Mouse (Mus musculus) MEL (cell line): ENCODE data around the gene Cacna1c. TPM values are rescaled to one million over a fixed set of nuclear protein-coding genes. Genes with fewer than 3 reads are reported as not detected.

Experiments
- DNase-seq: peaks from one replicate; pipeline ENCODE4 v3.0.0; 2011; ENCODE audit warnings: low read depth, low spot score
- H3K27ac ChIP-seq: 2 replicates; pipeline ENCODE4 v1.5.1; 2012; ENCODE audit warnings: low read depth, mild to moderate bottlenecking, control low read depth, low read length, moderate library complexity; ENCODE audit not compliant: control insufficient read depth
- H3K27me3 ChIP-seq, 2 experiments: fragments of 150-350 bp in 1 of 2; sonication (generic) in 1 of 2; 2 replicates each; pipeline ENCODE4 v1.6.1; 2012; ENCODE audit warnings: low read length in 2 of 2, mild to moderate bottlenecking in 2 of 2, improper control_type of control experiment in 1 of 2, moderate library complexity in 1 of 2; ENCODE audit not compliant: insufficient read depth in 2 of 2, control insufficient read depth in 1 of 2
- H3K36me3 ChIP-seq, 2 experiments: 2 replicates each; pipeline ENCODE4 v1.6.1; 2012 to 2014; ENCODE audit warnings: low read length in 2 of 2, improper control_type of control experiment in 1 of 2, inconsistent platforms in 1 of 2, mild to moderate bottlenecking in 1 of 2; ENCODE audit not compliant: insufficient read depth in 2 of 2, control insufficient read depth in 1 of 2
- H3K4me1 ChIP-seq, 2 experiments: fragments of 150-350 bp in 1 of 2; sonication (generic) in 1 of 2; 2 replicates each; pipeline ENCODE4 v1.6.1; 2012; ENCODE audit warnings: low read length in 2 of 2, improper control_type of control experiment in 1 of 2, mild to moderate bottlenecking in 1 of 2; ENCODE audit not compliant: insufficient read depth in 2 of 2, control insufficient read depth in 1 of 2
- H3K4me3 ChIP-seq, 2 experiments: fragments of 150-350 bp in 1 of 2; sonication (generic) in 1 of 2; 2 replicates each; pipeline ENCODE4 v1.5.1; 2012; ENCODE audit warnings: low read depth in 2 of 2, low read length in 2 of 2, mild to moderate bottlenecking in 2 of 2, moderate library complexity in 2 of 2, control low read depth in 1 of 2, improper control_type of control experiment in 1 of 2; ENCODE audit not compliant: control insufficient read depth in 1 of 2, insufficient read depth in 1 of 2
- H3K79me2 ChIP-seq: 2 replicates; pipeline ENCODE4 v1.6.1; 2012; ENCODE audit warnings: mild to moderate bottlenecking, low read length, moderate library complexity; ENCODE audit not compliant: control insufficient read depth, poor library complexity, insufficient read depth
- H3K9ac ChIP-seq: 2 replicates; pipeline ENCODE4 v1.6.1; 2012; ENCODE audit warnings: low read depth, mild to moderate bottlenecking, control low read depth, low read length, moderate library complexity; ENCODE audit not compliant: control insufficient read depth, poor library complexity, severe bottlenecking
- H3K9me3 ChIP-seq: fragments of 150-350 bp; sonication (generic); replicated peaks from 2 replicates; pipeline ENCODE4 v1.6.1; 2012; ENCODE audit warnings: mild to moderate bottlenecking, low read length, improper control_type of control experiment, moderate library complexity; ENCODE audit not compliant: insufficient read depth
- ELF1 ChIP-seq: IDR thresholded peaks from 2 replicates; pipeline ENCODE4 v1.6.1; 2014; ENCODE audit warnings: low read depth, mild to moderate bottlenecking, inconsistent platforms, low read length, improper control_type of control experiment, moderate library complexity
- EP300 ChIP-seq, 2 experiments: IDR thresholded peaks; 2 replicates each; pipeline ENCODE4 v1.6.1; 2011; ENCODE audit warnings: improper control_type of control experiment in 2 of 2, low read length in 2 of 2, low read depth in 1 of 2, mild to moderate bottlenecking in 1 of 2
- ETS1 ChIP-seq: IDR thresholded peaks from 2 replicates; pipeline ENCODE4 v1.6.1; 2012; ENCODE audit warnings: low read depth, mild to moderate bottlenecking, inconsistent platforms, low read length, improper control_type of control experiment, moderate library complexity
- GABPA ChIP-seq: IDR thresholded peaks from 2 replicates; pipeline ENCODE4 v1.6.1; 2012; ENCODE audit warnings: low read depth, mild to moderate bottlenecking, inconsistent platforms, low read length, improper control_type of control experiment, moderate library complexity
- HCFC1 ChIP-seq: IDR thresholded peaks from 2 replicates; pipeline ENCODE4 v1.6.1; 2012; ENCODE audit warnings: low read depth, mild to moderate bottlenecking, inconsistent platforms, low read length, improper control_type of control experiment, moderate library complexity
- KAT2A ChIP-seq: conservative IDR thresholded peaks from 2 replicates; pipeline ENCODE4 v1.6.1; 2012; ENCODE audit warnings: low read depth, low read length, improper control_type of control experiment, inconsistent platforms
- MAX ChIP-seq: IDR thresholded peaks from 2 replicates; pipeline ENCODE4 v1.6.1; 2011; ENCODE audit warnings: low read length, improper control_type of control experiment
- NELFE ChIP-seq: IDR thresholded peaks from 2 replicates; pipeline ENCODE4 v1.6.1; 2011; ENCODE audit warnings: low read depth, low read length, improper control_type of control experiment
- NRF1 ChIP-seq: IDR thresholded peaks from 2 replicates; pipeline ENCODE4 v1.6.1; 2014; ENCODE audit warnings: low read depth, mild to moderate bottlenecking, inconsistent platforms, low read length, improper control_type of control experiment, moderate library complexity; ENCODE audit not compliant: poor library complexity, insufficient read depth, severe bottlenecking
- POLR2A ChIP-seq, 2 experiments: IDR thresholded peaks; 2 replicates each; pipeline ENCODE4 v1.6.1; 2011 to 2012; ENCODE audit warnings: low read length in 2 of 2, mild to moderate bottlenecking in 2 of 2, control low read depth in 1 of 2, improper control_type of control experiment in 1 of 2, low read depth in 1 of 2, moderate library complexity in 1 of 2; ENCODE audit not compliant: control insufficient read depth in 1 of 2, insufficient read depth in 1 of 2, poor library complexity in 1 of 2
- POLR2AphosphoS2 ChIP-seq: IDR thresholded peaks from 2 replicates; pipeline ENCODE4 v1.6.1; 2011; ENCODE audit warnings: low read length, improper control_type of control experiment
- RAD21 ChIP-seq: IDR thresholded peaks from 2 replicates; pipeline ENCODE4 v1.6.1; 2011; ENCODE audit warnings: mild to moderate bottlenecking, low read depth, low read length, improper control_type of control experiment
- RCOR1 ChIP-seq: IDR thresholded peaks from 2 replicates; pipeline ENCODE4 v1.6.1; 2012; ENCODE audit warnings: low read depth, mild to moderate bottlenecking, inconsistent platforms, low read length, improper control_type of control experiment
- SMC3 ChIP-seq: IDR thresholded peaks from 2 replicates; pipeline ENCODE4 v1.6.1; 2011; ENCODE audit warnings: low read depth, low read length, improper control_type of control experiment
- TBP ChIP-seq: IDR thresholded peaks from 2 replicates; pipeline ENCODE4 v1.8.0; 2011; ENCODE audit warnings: low read depth, low read length, improper control_type of control experiment
- USF2 ChIP-seq, 2 experiments: IDR thresholded peaks; 2 replicates each; pipeline ENCODE4 v1.6.1; 2011 to 2012; ENCODE audit warnings: improper control_type of control experiment in 2 of 2, low read length in 2 of 2, borderline replicate concordance in 1 of 2, inconsistent platforms in 1 of 2, low read depth in 1 of 2, mild to moderate bottlenecking in 1 of 2; ENCODE audit not compliant: insufficient read depth in 1 of 2
- ZMIZ1 ChIP-seq: IDR thresholded peaks from 2 replicates; pipeline ENCODE4 v1.6.1; 2012; ENCODE audit warnings: low read depth, mild to moderate bottlenecking, inconsistent platforms, low read length, improper control_type of control experiment, moderate library complexity
- ZNF384 ChIP-seq: IDR thresholded peaks from 2 replicates; pipeline ENCODE4 v1.6.1; 2012; ENCODE audit warnings: low read depth, mild to moderate bottlenecking, inconsistent platforms, low read length, improper control_type of control experiment
- polyA plus RNA-seq, 2 experiments: library from polyadenylated mRNA; stranded (reverse) in 1 of 2; unstranded in 1 of 2; fragments of >175 nt in 1 of 2; fragments of >200 nt in 1 of 2; gene quantifications; 2 replicates each; pipeline versions ENCODE4 v1.2.1 to v1.2.4; 2012; ENCODE audit warnings: low replicate concordance in 2 of 2, low read depth in 1 of 2; ENCODE audit not compliant: insufficient read length in 2 of 2, insufficient read depth in 1 of 2, missing spikeins in 1 of 2
- total RNA-seq: library from RNA; depleted of rRNA; stranded (reverse); fragments of 300-350 nt; gene quantifications from 2 replicates; pipeline ENCODE4 v1.2.3, GENCODE M21; 2012

Cacna1c gene
- total and polyA plus RNA-seq, 3 experiments = 3.4 to 4.4 TPM; not detected in 1

DNA sequence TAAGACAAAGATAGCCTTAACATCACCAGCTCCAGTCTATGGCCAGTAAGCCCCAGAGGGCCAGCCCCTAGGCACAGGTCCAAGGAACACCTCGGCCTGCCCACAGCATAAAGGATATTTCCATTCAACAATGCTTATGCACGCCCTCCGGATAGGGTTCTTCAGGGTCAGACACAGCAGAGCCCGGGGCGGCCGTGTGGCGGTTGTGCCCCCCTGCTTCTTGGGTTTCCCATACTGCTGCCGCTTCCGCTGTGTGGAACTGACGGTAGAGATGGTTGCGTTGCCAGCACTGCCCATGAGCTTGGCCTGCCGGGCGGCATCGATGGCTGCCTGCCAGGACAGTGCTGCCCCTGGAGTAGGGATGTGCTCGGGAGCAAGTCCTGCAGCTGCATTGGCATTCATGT, 139.1 kb downstream of the Cacna1c start:
- Histone ChIP-seq H3K36me3 (no peaks in the 10 kb centered on the region), H3K9me3 (no peaks in the 10 kb centered on the region), H3K27ac (no peak overlapping the region), H3K79me2 (no peaks in the 10 kb centered on the region), H3K27me3 (peaks cover 3 to 5% of the 10 kb centered on the region in 2 experiments; a peak in 3 of 4 replicates), H3K4me3 (no peak overlapping the region), H3K4me1 (no peaks in the 10 kb centered on the region), H3K9ac (no peak overlapping the region)
- no peak for TF ChIP-seq NRF1
- DNase-seq = no peak

DNA sequence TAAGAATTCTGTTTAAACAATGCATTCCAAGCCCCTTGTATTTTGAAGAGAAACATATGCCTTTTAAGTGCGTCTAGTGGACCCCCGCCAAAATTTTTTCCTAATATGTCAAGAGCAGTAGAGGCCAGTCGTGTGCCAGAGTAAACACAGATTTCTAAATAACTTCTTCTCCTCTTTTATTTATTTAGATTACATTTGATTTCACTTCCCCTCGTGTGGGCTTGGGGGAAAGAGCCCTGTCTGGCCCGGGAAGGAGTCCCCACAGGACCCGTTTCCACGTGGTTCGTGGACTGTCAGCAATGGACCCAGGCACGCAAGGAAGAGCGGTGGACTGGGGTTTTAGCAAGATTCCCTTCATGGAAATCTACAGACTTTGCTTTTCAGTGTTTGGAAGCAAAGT, 143.4 kb downstream of the Cacna1c start:
- TF ChIP-seq ZNF384 (no peak), ELF1 (no peak), USF2 (IDR thresholded peaks at IDR 0.05; ENCODE audit: borderline replicate concordance in 1 of 2, insufficient read depth in 1 of 2, low read depth in 1 of 2, low read length in 2 of 2) (no peak), ZMIZ1 (no peak)
- Histone ChIP-seq H3K4me1 (no peaks in the 10 kb centered on the region), H3K27ac (no peak overlapping the region), H3K9me3 (no peaks in the 10 kb centered on the region), H3K27me3 (peaks cover 5 to 8% of the 10 kb centered on the region in 2 experiments), H3K9ac (no peak overlapping the region), H3K79me2 (no peaks in the 10 kb centered on the region), H3K36me3 (no peaks in the 10 kb centered on the region), H3K4me3 (no peak overlapping the region)
- no peak for DNase-seq

DNA sequence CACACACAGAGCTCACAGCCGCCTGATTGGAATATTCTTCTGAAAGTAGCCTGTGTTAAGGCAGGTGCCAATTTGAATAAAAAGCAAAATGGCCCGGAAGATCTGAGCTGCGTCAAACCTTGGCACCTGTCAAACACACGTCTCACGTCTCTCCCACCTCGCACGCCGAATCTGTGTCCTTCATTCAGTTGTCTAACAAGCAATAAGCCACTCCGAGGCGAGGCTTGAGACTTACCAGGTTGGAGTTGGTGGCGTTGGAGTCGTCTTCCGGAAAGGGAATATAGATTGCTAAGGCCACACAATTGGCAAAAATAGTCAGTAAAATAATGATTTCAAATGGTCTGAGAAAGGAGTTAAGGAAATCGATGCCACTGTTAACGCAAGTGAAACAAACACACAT, 143.9 kb downstream of the Cacna1c start:
- Histone ChIP-seq H3K9me3 (no peaks in the 10 kb centered on the region), H3K27me3 (peaks cover 5 to 8% of the 10 kb centered on the region in 2 experiments), H3K9ac (no peak overlapping the region), H3K27ac (no peak overlapping the region), H3K4me1 (no peaks in the 10 kb centered on the region), H3K36me3 (no peaks in the 10 kb centered on the region), H3K4me3 (no peak overlapping the region), H3K79me2 (no peaks in the 10 kb centered on the region)
- TF ChIP-seq EP300 (IDR thresholded peaks at IDR 0.05; ENCODE audit: low read depth in 1 of 2, low read length in 2 of 2) = no peak
- no peak for TF ChIP-seq NRF1
- no peak for TF ChIP-seq ZMIZ1
- TF ChIP-seq MAX = no peak
- TF ChIP-seq POLR2A (IDR thresholded peaks at IDR 0.05; ENCODE audit: control insufficient read depth in 1 of 2, insufficient read depth in 1 of 2, low read depth in 1 of 2, low read length in 2 of 2, poor library complexity in 1 of 2) = no peak
- no peak for TF ChIP-seq POLR2AphosphoS2
- no peak for TF ChIP-seq TBP
- TF ChIP-seq HCFC1 = no peak
- TF ChIP-seq RAD21 = no peak
- no peak for TF ChIP-seq ETS1
- TF ChIP-seq SMC3 = no peak
- TF ChIP-seq KAT2A = no peak
- TF ChIP-seq RCOR1 = no peak
- no peak for TF ChIP-seq GABPA
- TF ChIP-seq NELFE = no peak
- DNase-seq = no peak
